Mouse (Mus musculus) C2C12 (cell line): ENCODE data around the gene 2410004P03Rik.

Source experiments
- CEBPB ChIP-seq: IDR thresholded peaks from one replicate; pipeline ENCODE4 v1.6.1; 2011; ENCODE audit warnings: low read depth, mild to moderate bottlenecking, control low read depth, moderate library complexity
- CTCF ChIP-seq: IDR thresholded peaks from one replicate; pipeline ENCODE4 v1.5.1; 2011; ENCODE audit not compliant: control insufficient read depth, insufficient read depth, insufficient read length
- MAX ChIP-seq: IDR thresholded peaks from one replicate; pipeline ENCODE4 v1.6.1; 2011; ENCODE audit warnings: mild to moderate bottlenecking, control low read depth
- MYOD1 ChIP-seq: IDR thresholded peaks from one replicate; pipeline ENCODE4 v1.6.1; 2011; ENCODE audit warnings: low read depth; ENCODE audit not compliant: control insufficient read depth, insufficient read length
- MYOG ChIP-seq: IDR thresholded peaks from one replicate; pipeline ENCODE4 v1.6.1; 2011; ENCODE audit not compliant: control insufficient read depth, insufficient read length; ENCODE audit errors: extremely low read depth
- USF1 ChIP-seq: IDR thresholded peaks from one replicate; pipeline ENCODE4 v1.6.1; 2011; ENCODE audit warnings: low read depth, mild to moderate bottlenecking, control low read depth, moderate library complexity

DNA sequence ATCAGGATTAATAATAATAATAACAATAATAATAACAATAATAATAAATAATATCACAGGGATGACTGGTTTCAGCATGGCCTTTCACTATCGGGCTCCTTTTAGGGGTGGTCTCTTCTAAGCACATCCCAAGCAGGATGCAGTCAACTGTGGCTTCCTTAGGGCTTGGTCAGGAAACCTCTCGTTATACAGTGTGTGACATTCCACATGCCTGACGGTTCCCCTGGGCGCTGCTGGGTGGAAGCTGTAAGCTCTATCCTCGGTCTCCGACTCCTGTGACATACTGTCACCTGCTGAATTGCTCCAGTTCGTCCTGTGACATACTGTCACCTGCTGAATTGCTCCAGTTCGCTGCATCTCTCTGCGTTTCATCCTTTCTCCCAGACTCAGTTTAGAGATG is 25.0 kb upstream of the 2410004P03Rik start:
- TF ChIP-seq CTCF (no peak), MYOG (no peak), MAX (no peak), CEBPB (no peak), USF1 (no peak), MYOD1 (no peak)
